Mouse (Mus musculus): Measurements from ENCODE around the gene Igsf23. TPM values are rescaled to one million over a fixed set of nuclear protein-coding genes. Genes with fewer than 3 reads are reported as not detected.
"Not testable (repeated sequence)": the region's sequence is repeated elsewhere in the genome, so short reads cannot be mapped to it uniquely, and the experiment has no call there.

The Igsf23 gene
- polyA plus RNA-seq, 1 experiment from 2014 or later = 0.48 TPM

- no peak overlapping the region for H3K9ac ChIP-seq (ENCODE audit: low read length)
- H3K9me3 ChIP-seq (ENCODE audit: control insufficient read depth, low read length) = no peaks in the 10 kb centered on the region
- no peaks in the 10 kb centered on the region for H3K36me3 ChIP-seq (ENCODE audit: control insufficient read depth, insufficient read depth, low read length)
- ATAC-seq (ENCODE audit: insufficient number of reproducible peaks, low FRiP score, low TSS enrichment, low read depth) (no peak), DNase-seq (ENCODE audit: low spot score) (no peak)
- H3K27ac ChIP-seq (replicated peaks; ENCODE audit: low read depth, low read length) = no peak overlapping the region
- no peak overlapping the region for H3K4me3 ChIP-seq (ENCODE audit: low read depth, low read length)
- no peaks in the 10 kb centered on the region for H3K27me3 ChIP-seq (ENCODE audit: control insufficient read depth, insufficient read depth, low read length)
- WGBS = 22% methylated on average over 13 of the region's 13 CpGs
- H3K4me2 ChIP-seq (ENCODE audit: low read depth, severe bottlenecking) = no peak overlapping the region
- H3K4me1 ChIP-seq (ENCODE audit: control insufficient read depth, insufficient read depth, low read length) = no peaks in the 10 kb centered on the region
Observed at GRCm38 (mm10) chr7:19932133-19932876, 18.3 kb downstream of the Igsf23 start.

GRCm38 (mm10) chr7:19930481-19930880, 20.1 kb downstream of the Igsf23 start:
- H3K27me3 ChIP-seq (ENCODE audit: control insufficient read depth, insufficient read depth, low read length); ATAC-seq (ENCODE audit: insufficient number of reproducible peaks, low FRiP score, low TSS enrichment, low read depth); H3K27ac ChIP-seq (replicated peaks; ENCODE audit: low read depth, low read length); H3K4me3 ChIP-seq (ENCODE audit: low read depth, low read length); H3K4me2 ChIP-seq (ENCODE audit: low read depth, severe bottlenecking); H3K4me1 ChIP-seq (ENCODE audit: control insufficient read depth, insufficient read depth, low read length); H3K9me3 ChIP-seq (ENCODE audit: control insufficient read depth, low read length); DNase-seq (ENCODE audit: low spot score); H3K36me3 ChIP-seq (ENCODE audit: control insufficient read depth, insufficient read depth, low read length); H3K9ac ChIP-seq (ENCODE audit: low read length): not testable (repeated sequence)
- 80% methylated on average over 6 of the region's 6 CpGs for WGBS

- Histone ChIP-seq H3K4me1 (ENCODE audit: control insufficient read depth, insufficient read depth, low read length) (no peaks in the 10 kb centered on the region), H3K36me3 (ENCODE audit: control insufficient read depth, insufficient read depth, low read length) (no peaks in the 10 kb centered on the region), H3K27ac (replicated peaks; ENCODE audit: low read depth, low read length) (no peak overlapping the region), H3K4me2 (ENCODE audit: low read depth, severe bottlenecking) (no peak overlapping the region), H3K9me3 (ENCODE audit: control insufficient read depth, low read length) (no peaks in the 10 kb centered on the region), H3K9ac (ENCODE audit: low read length) (no peak overlapping the region), H3K27me3 (ENCODE audit: control insufficient read depth, insufficient read depth, low read length) (no peaks in the 10 kb centered on the region), H3K4me3 (ENCODE audit: low read depth, low read length) (no peak overlapping the region)
- ATAC-seq (ENCODE audit: insufficient number of reproducible peaks, low FRiP score, low TSS enrichment, low read depth) = no peak
- DNase-seq (ENCODE audit: low spot score) = no peak
- WGBS = 76% methylated on average over 5 of the region's 5 CpGs
Observed at GRCm38 (mm10) chr7:19928486-19928885, 22.1 kb downstream of the Igsf23 start.

GRCm38 (mm10) chr7:19926849-19927480, 23.6 kb downstream of the Igsf23 start:
- DNase-seq (ENCODE audit: low spot score) (no peak), ATAC-seq (ENCODE audit: insufficient number of reproducible peaks, low FRiP score, low TSS enrichment, low read depth) (no peak)
- Histone ChIP-seq H3K4me1 (ENCODE audit: control insufficient read depth, insufficient read depth, low read length) (no peaks in the 10 kb centered on the region), H3K4me2 (ENCODE audit: low read depth, severe bottlenecking) (no peak overlapping the region), H3K9me3 (ENCODE audit: control insufficient read depth, low read length) (no peaks in the 10 kb centered on the region), H3K9ac (ENCODE audit: low read length) (no peak overlapping the region), H3K4me3 (ENCODE audit: low read depth, low read length) (no peak overlapping the region), H3K27me3 (ENCODE audit: control insufficient read depth, insufficient read depth, low read length) (no peaks in the 10 kb centered on the region), H3K27ac (replicated peaks; ENCODE audit: low read depth, low read length) (no peak overlapping the region), H3K36me3 (ENCODE audit: control insufficient read depth, insufficient read depth, low read length) (no peaks in the 10 kb centered on the region)
- WGBS = 68% methylated on average over 2 of the region's 2 CpGs

GRCm38 (mm10) chr7:19925376-19925775, 25.2 kb downstream of the Igsf23 start:
- Histone ChIP-seq H3K4me1 (ENCODE audit: control insufficient read depth, insufficient read depth, low read length) (no peaks in the 10 kb centered on the region), H3K27ac (replicated peaks; ENCODE audit: low read depth, low read length) (no peak overlapping the region), H3K4me3 (ENCODE audit: low read depth, low read length) (no peak overlapping the region), H3K36me3 (ENCODE audit: control insufficient read depth, insufficient read depth, low read length) (no peaks in the 10 kb centered on the region), H3K9ac (ENCODE audit: low read length) (no peak overlapping the region), H3K9me3 (ENCODE audit: control insufficient read depth, low read length) (no peaks in the 10 kb centered on the region), H3K4me2 (ENCODE audit: low read depth, severe bottlenecking) (no peak overlapping the region), H3K27me3 (ENCODE audit: control insufficient read depth, insufficient read depth, low read length) (no peaks in the 10 kb centered on the region)
- no peak for ATAC-seq (ENCODE audit: insufficient number of reproducible peaks, low FRiP score, low TSS enrichment, low read depth)
- DNase-seq (ENCODE audit: low spot score) = no peak
- 79% methylated on average over 1 of the region's 1 CpGs for WGBS

- H3K27me3 ChIP-seq (ENCODE audit: control insufficient read depth, insufficient read depth, low read length) = no peaks in the 10 kb centered on the region
- H3K27ac ChIP-seq (replicated peaks; ENCODE audit: low read depth, low read length) = no peak overlapping the region
- H3K4me1 ChIP-seq (ENCODE audit: control insufficient read depth, insufficient read depth, low read length) = no peaks in the 10 kb centered on the region
- no peak overlapping the region for H3K9ac ChIP-seq (ENCODE audit: low read length)
- ATAC-seq (ENCODE audit: insufficient number of reproducible peaks, low FRiP score, low TSS enrichment, low read depth) = no peak
- no peaks in the 10 kb centered on the region for H3K36me3 ChIP-seq (ENCODE audit: control insufficient read depth, insufficient read depth, low read length)
- 7% methylated on average over 8 of the region's 15 CpGs for WGBS
- H3K4me3 ChIP-seq (ENCODE audit: low read depth, low read length) = no peak overlapping the region
- H3K4me2 ChIP-seq (ENCODE audit: low read depth, severe bottlenecking) = no peak overlapping the region
- peak; percentile 47 for DNase-seq (ENCODE audit: low spot score)
- H3K9me3 ChIP-seq (ENCODE audit: control insufficient read depth, low read length) = no peaks in the 10 kb centered on the region
Observed at GRCm38 (mm10) chr7:19923797-19924196, 26.8 kb downstream of the Igsf23 start.

- Histone ChIP-seq H3K9me3 (ENCODE audit: control insufficient read depth, low read length) (no peaks in the 10 kb centered on the region), H3K27me3 (ENCODE audit: control insufficient read depth, insufficient read depth, low read length) (no peaks in the 10 kb centered on the region), H3K4me1 (ENCODE audit: control insufficient read depth, insufficient read depth, low read length) (no peaks in the 10 kb centered on the region), H3K27ac (replicated peaks; ENCODE audit: low read depth, low read length) (no peak overlapping the region), H3K36me3 (ENCODE audit: control insufficient read depth, insufficient read depth, low read length) (no peaks in the 10 kb centered on the region), H3K4me3 (ENCODE audit: low read depth, low read length) (no peak overlapping the region), H3K9ac (ENCODE audit: low read length) (no peak overlapping the region), H3K4me2 (ENCODE audit: low read depth, severe bottlenecking) (no peak overlapping the region)
- ATAC-seq (ENCODE audit: insufficient number of reproducible peaks, low FRiP score, low TSS enrichment, low read depth) (no peak), DNase-seq (ENCODE audit: low spot score) (no peak)
- WGBS = 40% methylated on average over 2 of the region's 2 CpGs
Observed at GRCm38 (mm10) chr7:19923354-19923753, 27.2 kb downstream of the Igsf23 start.

- peak; percentile 82 for ATAC-seq (ENCODE audit: insufficient number of reproducible peaks, low FRiP score, low TSS enrichment, low read depth)
Observed at GRCm38 (mm10) chr7:19920506-19921261, 29.9 kb downstream of the Igsf23 start, which contains the start of gene Pvr. Pvr (minus strand) TSS chr7:19921160.

More at GRCm38 (mm10) chr7:19920506-19921261, 29.9 kb downstream of the Igsf23 start, which contains the start of gene Pvr:
- Histone ChIP-seq H3K4me2 (ENCODE audit: low read depth, severe bottlenecking) (peak within 1 kb of the TSS; percentile 79), H3K36me3 (ENCODE audit: control insufficient read depth, insufficient read depth, low read length) (peaks cover 6% of the 10 kb centered on the region; the same call in 1 of the 2 replicates), H3K4me1 (ENCODE audit: control insufficient read depth, insufficient read depth, low read length) (no peaks in the 10 kb centered on the region), H3K27ac (replicated peaks; ENCODE audit: low read depth, low read length) (no peak within 1 kb of the TSS), H3K9ac (ENCODE audit: low read length) (peak within 1 kb of the TSS; percentile 81), H3K9me3 (ENCODE audit: control insufficient read depth, low read length) (no peaks in the 10 kb centered on the region), H3K27me3 (ENCODE audit: control insufficient read depth, insufficient read depth, low read length) (no peaks in the 10 kb centered on the region), H3K4me3 (ENCODE audit: low read depth, low read length) (peak within 1 kb of the TSS; percentile 68)
- DNase-seq (ENCODE audit: low spot score) = peak; percentile 77
- 0% methylated on average over 60 of the region's 60 CpGs for WGBS

All from limb, embryonic 11.5 days (tissue).